Mouse (Mus musculus): ENCODE measurements around the gene Rfxank. TPM values are rescaled to one million over a fixed set of nuclear protein-coding genes. Genes with fewer than 3 reads are reported as not detected.

Gene Rfxank
- total RNA-seq, 4 experiments from 2014 or later, result 13.6 to 18.9 (median 14.7) TPM

DNA sequence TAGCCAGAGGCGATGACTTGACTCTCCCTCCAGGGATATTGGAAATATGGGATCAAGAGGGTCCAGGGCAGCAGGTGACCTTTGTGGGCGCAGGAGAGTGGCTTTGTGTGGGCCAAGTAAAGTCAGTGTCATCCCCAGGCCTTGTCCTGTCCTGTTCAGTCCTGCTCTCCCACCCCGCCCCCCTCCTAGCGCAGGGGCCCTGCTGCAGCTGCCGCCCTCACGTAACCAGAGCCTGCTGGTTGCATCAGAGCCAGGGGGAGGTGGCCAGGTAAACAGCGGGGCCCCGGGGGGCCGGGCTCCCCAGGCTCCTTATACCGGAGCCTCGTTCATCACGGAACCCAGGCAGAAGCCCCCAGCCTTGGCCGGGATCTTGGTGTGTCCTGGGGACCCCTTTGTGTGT lies 11.2 kb upstream of the Rfxank start:
- DNase-seq (ENCODE audit: low spot score in 2 of 2), result no peak

DNA sequence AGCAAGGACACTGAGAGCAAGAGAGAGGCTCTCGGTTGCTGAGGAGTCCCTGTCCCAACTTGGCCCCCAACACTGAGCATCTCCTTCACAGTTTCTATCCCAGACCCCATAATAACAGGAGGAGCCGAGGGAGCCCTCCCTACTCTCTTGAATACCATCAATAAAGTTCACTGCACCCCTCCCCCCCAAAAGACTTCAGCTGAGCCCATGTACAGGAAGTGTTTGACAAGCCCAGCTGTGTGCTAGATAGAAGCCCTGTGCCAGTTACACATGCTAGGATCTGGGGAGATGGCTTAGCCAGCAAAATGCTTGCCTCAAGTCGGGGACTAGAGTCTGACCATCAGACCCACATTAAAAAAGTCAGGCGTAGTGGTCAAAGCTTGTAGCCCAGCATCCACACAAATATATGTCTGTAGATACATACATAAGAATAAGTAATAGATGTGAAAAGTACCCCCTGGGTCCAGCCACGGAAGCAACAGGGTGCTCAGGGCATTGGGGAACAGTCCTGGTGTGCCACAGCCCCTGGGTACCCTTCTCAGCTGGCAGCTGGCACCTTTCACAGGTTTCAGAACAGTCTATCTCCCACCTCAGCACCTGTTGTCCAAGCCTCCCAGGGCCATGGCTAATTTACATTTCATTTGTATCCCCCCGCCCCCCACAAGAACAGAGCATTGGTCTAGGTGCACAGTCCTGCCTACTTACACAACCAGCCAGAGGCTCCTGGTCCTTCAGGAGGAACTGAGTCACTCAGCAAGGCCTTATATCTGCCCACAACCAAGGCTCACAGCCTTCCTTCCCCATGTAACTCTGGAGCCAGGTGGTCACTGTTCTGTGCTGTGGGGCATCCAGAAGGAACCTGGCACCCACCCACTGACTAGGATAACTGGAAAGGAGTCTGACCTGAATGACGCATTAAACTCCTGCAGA lies 9.0 kb upstream of the Rfxank start:
- DNase-seq (ENCODE audit: low spot score in 2 of 2), result no peak

DNA sequence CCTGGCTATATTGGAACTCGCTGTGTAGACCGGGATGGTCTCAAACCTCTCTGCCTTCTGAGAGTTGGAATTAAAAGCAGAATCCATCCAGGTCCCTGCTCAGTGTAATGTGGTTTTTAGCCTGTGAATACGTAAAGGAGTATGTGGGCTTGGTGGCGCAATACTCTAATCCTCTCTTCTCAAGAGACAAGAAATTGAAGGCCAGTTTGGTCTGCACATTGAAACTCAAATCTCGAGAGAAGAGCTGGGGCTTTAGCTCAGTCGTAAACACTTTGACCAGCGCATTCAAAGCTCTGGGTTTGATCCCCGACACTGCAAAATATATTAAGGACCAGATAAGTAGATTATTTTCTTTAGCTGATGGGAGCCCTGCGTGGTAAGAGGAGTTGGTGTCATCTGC lies 1.0 kb upstream of the Rfxank start:
- DNase-seq (ENCODE audit: low spot score in 2 of 2), result no peak

DNA sequence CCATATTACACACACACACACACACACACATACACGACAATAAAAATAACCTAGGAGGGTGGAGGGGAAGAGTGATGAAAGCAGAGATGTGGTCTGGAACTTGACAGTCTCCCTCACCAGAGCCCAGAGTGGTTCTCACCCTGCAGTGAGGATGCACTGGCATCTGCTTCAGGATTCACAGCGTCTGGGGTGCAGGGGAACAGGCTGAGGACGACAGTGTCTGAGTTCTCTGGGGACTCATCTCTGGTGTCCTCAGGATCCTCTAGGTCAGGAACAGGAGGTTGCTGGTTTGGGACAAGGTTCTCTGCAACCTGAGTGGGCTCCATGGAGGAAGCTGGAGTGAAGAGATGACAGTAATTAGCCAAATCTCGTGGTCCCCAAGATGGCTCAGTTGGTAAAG lies 1.1 kb downstream of the Rfxank start:
- DNase-seq (ENCODE audit: low spot score in 2 of 2), result no peak

DNA sequence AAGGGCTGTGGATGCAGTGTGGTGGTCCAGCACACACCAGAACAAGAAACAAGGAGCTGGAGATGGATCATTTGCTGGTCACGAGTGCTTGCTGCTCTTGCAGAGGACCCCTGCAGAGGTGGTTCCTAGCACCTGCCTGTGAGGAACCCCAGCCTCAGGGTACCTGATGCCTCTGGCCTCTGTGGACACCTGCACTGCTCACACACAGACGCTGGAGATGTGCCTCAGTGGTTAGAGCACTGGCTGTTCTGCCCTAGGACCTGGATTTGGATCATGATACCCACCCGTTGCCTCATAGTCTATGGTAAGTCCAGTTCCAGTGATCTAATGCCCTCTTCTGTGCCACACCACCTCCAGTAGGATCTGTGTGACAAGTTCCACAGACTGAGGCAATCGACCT lies 2.4 kb downstream of the Rfxank start:
- no peak for DNase-seq (ENCODE audit: low spot score in 2 of 2)

DNA sequence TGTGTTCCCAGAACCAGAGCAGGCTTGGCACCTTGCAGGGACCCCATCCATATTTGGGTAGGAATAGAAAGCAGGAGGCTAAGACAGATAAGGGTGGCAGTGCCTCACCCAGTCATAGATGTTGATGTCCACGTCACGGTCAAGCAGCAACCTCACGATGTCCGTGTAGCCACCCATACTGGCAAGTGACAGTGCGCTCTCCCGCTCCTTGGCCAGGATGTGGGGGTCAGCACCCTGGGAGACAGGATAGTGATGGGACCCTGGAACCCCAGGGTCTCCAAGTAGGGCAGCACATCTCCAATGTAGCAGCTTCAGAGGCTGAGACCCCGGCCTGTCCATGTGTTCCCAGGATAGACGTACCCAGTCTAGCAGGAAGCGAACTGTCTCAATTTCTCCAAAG lies 4.0 kb downstream of the Rfxank start:
- DNase-seq (ENCODE audit: low spot score in 2 of 2), result no peak

DNA sequence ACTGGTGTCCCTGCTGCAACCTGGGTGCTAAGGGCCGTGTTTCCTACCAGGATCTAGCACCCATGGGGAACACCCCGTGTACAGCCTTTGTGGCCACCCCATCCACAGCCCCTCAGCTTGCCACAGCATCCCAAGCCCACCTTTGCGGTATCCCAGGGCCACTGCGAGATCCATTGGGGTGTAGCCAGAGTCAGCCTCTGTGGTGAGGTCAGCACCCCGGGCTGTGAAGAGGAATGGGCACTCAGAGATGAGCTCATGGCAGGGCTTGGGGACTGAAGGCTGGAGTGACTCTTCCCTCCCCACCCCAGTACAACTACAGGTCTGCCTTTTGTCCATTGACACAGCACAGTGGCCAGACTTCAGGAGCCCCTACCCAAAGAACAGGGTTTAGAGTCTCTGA lies 4.9 kb downstream of the Rfxank start:
- no peak for DNase-seq (ENCODE audit: low spot score in 2 of 2)

DNA sequence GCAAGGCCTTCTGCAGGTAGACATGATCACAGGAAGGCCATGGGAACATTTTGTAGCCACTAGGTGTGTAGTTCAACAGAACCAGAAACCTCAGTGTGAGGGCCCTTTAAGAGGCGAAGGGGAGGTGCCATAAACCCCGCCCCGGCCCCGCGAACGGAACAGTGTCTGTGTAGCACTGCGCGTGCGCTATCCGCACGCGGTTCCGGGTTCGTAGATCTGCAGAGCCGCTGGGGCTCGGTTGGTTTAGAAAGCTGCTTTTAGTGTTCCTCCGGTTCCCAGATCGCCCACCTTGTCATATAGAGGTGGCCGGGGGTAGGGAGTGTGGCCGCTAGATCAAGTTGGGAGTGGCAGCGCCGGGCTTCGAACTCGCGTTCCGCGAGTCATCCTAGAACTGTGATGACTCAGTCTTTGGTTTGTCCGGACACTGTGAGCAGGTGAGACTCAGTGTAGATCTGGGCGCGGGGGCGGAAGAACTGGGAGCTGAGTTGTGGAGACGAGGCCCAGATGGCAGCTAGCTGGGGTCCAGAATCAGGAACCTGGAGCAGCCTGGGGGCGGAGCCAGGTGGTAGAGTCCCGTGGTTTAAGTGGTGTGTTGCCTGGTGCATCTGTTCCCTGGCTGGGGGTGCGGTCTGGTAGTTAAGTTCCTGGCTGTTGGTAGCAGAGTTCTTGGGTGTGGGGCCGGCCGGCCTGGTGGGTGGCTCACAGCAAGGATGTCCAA lies 7.6 kb downstream of the Rfxank start, which contains the start of gene Nr2c2ap:
Nr2c2ap (plus strand) TSS at position 168 of the 718 bp plus-strand sequence.
- DNase-seq (ENCODE audit: low spot score in 2 of 2), result peak; percentile 65 to 71

DNA sequence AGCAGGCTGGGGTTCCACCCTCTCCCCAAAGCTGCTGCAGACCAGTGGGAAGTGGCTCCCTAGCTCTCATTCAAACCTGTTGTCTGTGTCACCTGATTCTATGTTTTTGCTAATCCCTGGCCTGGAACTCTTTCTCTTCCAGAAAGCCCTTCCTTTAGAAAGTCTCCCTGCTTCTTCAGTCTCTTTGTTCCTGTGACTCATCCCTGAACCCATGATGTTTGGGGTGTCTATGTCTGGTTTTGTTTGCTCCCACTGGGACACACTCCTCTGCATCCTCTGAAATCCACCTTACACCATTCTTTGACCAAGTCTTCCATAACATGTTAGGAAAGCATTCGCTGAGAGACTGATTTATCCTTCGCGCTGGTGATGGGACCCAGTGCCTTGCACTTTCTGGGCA lies 8.9 kb downstream of the Rfxank start:
- DNase-seq (ENCODE audit: low spot score in 2 of 2), result no peak

DNA sequence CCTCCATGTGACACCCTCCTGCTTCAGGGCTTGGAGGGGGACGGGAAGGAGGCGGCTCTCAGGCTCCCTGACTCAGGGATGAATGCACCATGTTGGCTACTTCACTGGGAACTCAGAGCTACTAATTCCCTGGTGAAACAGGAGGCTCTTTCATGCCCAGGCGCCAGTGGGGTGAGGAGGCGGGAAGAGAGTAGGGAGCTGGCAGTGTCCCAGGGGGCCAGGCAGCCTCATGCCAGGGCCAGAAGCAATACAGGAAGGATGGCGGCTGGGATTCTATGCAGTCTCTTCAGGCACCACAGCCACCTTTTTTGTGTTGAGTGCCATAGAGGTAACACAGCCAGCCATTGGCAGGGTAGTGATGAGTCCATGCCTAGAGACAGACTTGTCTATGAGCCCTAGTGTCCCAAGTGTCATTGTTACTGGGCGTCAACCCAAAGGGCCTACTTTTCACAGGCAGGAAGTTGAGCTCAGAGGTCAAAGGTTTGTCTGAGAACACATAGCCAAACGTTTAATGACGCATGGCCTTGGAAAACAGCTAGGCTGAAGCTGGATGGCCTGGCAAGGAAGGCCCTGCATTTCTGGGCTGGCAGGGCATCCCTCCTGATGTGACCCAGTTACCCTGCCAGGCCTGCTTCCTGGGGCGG lies 9.5 kb downstream of the Rfxank start:
- peak; percentile 86 to 89 for DNase-seq (ENCODE audit: low spot score in 2 of 2)

DNA sequence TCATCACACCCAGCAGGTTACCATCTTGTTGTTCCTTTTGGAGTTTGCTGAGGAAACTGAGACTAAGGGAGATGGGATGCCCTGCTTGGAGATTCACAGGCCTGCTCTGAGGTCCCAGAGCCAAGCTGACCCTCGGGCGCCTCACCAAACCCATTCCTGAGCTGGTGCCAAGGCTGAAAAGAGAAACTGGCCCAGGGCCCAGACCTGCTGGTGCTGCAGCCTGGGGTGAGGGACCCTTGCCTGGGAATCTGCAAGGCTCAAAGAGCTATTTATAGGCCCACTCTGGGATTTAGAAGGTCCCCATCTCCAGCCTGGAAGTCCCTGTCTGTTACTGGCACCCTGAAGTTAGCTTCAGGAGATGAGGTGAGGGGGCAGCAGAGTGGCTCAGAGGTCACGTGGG lies 10.5 kb downstream of the Rfxank start:
- DNase-seq (ENCODE audit: low spot score in 2 of 2), result peak; percentile 70 to 75

DNA sequence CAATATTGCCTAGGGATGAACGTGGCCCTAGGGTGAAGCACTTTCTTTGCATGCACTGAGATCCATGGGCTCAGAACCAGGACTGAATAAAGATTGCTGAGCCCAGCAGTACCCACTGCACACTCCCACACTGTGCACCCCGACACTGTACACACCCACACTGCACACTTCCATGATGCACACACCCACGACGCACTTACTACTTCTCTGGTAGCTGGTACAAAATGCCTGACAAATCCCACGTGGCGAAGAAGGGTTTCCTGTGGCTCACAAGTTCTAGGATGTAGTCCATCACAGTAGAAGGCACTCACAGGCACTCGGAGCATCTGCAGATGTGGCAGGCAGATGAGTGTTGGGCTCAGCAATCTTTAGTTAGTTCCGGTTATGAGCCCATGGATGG lies 14.0 kb downstream of the Rfxank start:
- DNase-seq (ENCODE audit: low spot score in 2 of 2), result no peak

DNA sequence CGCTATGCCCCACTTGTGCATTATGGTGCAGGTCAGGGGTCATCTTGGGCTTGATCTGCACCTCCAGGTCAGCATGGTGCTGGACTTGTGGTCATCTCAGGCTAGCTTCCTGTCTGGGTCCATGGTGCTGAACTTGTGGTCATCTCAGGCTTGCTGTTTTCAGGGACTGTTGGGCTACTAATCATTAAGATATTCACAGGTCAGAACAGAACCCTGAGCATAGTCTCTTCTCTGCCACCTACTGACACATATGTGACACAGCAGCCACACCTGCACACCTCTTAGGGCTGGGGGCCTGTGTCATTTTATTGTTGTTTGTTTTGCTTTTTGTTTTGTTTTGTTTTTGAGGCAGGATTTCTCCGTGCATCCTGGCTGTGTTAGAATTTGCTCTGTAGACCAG lies 16.1 kb downstream of the Rfxank start:
- DNase-seq (ENCODE audit: low spot score in 2 of 2), result no peak

DNA sequence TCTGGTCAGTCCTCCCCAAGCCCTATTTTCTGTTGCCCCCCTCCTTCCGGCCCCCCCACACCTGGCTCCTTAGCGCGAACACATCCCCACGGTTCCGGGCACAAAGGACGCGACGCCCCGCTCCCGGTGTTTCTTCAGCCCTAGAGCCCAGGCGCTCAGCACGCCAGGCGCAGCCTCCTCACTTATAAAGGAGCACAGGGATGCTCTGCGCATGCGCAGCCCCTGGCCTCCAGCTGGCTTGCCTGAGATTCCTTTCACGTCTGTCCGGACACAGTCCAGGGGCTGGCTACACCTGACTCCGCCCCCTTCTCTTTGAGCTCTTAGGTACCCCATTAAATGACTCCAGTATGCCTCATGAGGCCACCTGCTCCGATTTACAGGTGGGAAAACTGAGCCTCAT lies 18.3 kb downstream of the Rfxank start, which contains the start of gene Ncan:
Ncan (minus strand) TSS at position 207 of the 400 bp plus-strand sequence.
- peak; percentile 88 to 92 for DNase-seq (ENCODE audit: low spot score in 2 of 2)

DNA sequence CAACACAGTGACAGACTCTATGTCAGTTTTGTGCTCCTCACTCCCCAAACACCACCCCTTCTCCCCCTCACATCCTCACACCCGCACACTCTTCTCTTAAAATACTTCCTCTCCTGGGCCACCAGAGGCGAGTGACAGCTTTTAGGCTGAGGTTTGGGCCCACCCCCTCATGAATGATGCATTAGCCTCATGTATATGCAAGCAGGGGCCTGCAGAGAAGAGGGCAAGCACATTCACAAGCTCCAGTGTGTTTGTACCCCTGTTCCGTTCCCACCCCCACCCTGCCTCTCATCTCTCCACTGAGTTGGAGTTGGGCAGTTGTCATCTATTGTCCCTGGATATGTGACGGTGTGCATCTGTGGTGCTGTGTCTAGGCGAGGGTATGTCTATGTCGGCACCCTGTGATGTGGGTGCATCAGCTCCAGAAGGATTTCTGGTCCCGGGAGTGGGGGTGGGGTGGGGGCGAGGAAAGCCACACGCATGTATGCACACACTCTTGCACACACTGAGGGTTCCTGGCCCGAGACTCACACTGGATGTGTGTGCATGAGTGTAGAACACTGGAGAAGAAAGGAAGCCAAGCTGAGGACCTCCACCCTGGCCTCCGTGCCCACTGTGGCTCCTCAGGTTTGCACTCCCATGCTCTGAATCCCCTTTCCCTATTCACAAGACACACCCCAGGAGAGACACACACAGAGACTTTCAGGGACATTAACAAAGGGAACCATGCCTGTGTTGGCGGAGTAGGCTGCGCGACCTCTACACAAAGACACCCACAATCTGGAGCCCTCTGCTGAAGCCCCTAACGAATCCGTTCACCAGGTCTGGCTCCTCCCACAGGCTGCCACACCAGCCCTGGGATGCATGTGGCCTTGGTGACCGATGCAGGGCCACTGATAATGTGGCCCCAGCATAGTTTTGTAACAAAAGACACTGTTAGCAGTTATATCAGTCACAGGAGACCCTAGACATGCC lies 19.9 kb downstream of the Rfxank start:
- DNase-seq (ENCODE audit: low spot score in 2 of 2), result peak; percentile 59 to 64

DNA sequence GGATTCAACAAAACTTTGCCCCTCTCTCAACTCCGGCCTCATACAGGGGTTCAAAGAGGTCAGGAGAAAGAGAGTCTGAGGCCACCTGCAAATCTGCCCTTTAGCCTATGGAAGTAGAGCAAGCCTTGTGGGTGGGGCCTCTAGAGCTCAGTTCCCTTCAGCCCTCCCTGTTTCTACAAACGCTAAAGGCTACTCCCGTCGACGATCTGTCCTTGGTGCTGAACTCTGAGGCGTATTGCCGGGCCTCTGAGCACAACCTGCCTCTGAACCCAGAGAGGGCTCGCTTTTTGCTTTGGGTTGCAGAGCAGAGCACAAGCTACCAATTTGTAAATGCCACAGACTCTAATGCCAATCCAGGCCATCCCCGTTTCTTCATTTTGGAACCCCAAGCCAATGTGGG lies 21.3 kb downstream of the Rfxank start:
- no peak for DNase-seq (ENCODE audit: low spot score in 2 of 2)

DNA sequence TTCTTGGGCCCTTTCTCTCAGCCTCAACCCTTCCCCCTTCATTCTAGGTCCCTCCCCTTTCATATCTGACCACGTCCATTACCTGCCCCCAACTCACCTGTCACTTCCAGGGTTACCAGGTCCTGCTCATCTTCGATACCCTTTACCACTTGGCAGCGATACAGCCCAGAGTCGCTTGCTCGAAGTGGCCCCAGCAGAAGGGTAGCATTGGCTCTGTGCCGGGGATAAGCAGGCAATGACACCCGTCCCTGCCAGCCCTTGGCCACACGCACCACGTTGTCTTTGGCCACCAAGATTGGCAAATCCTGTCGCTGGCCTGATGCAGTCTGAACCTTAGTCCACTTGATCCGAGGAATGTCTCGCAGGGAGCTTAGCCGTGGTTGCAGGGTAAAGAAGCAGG lies 24.1 kb downstream of the Rfxank start:
- DNase-seq (ENCODE audit: low spot score in 2 of 2), result no peak

DNA sequence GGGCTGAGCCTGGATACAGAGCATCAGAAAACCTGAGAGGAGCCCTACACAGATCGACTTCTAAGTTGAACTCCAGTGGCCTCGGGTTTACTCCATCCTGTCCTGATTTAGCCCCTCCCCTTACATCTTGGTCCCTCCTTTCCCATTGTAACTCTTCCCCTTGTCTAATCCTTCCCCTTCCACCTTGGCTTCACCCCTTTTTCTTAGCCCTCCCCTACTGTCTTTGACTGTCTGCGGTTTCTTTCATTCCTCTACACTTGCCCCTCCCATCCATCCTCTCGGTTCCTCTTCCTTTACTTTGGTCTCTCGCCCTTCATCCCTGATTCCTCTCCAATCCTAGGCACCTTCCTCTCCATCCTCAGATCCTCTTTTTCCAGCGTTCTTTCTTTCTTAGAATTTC lies 24.5 kb downstream of the Rfxank start:
- no peak for DNase-seq (ENCODE audit: low spot score in 2 of 2)

DNA sequence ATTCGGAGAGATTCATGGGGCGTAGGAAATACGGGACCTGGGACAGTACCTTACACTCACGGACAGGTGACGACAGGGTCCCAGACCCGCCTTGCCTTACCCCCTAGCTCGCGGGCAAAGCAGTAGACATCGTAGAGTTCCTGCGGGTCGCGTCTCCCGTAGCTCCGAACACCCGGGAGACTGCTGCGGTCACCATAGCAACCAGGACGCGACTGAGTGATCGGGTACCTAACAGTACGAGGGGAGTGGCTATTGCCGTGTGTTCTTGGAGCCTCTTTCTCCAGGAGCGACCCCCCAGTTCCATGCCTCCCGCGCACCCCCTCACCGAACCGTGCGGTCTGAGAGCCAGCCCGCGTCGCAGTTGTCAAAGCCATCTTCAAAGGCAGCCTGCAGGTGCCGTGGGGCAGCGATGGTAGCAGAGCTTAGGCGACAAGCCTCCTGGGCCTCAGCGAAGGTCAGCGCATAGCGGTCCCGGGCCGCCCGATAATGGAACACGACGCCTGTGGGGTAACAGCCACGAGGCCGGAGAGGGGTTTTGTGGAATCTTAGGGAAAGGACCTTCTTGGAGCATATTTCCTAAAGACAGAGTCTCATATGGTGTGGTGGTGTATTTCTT lies 26.4 kb downstream of the Rfxank start:
- no peak for DNase-seq (ENCODE audit: low spot score in 2 of 2)

DNA sequence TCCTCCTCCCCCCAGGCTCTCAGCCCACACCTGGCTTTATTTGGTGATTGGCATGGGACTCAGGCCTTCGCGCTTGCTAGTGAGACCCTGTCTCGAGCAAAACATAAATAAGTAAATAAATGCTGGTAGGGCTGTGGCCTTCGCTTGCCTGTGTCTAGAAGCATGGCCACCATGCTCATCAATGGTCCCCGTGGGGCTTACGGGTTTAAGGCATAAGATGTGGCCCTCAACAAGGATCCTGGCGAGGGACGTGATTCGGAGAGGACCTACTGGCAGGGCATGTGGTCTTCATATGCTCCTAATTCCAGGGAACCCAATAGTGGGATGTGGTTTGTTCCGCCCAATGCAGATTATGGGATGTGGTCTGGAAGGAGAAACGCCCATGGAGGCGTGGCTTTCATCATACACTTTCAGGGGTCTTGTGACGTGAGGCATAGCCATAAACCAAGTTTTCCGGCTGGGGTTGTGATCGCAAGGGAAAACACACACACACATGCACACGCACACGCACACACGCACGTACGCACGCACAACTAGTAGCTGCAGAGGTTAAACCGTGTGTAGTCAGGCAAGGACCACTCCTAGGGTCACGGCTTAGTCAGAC lies 27.7 kb downstream of the Rfxank start:
- DNase-seq (ENCODE audit: low spot score in 2 of 2), result no peak
